Mouse (Mus musculus): Measurements from ENCODE around the gene Fbxw8. TPM values are rescaled to one million over a fixed set of nuclear protein-coding genes. Genes with fewer than 3 reads are reported as not detected.

Fbxw8 gene
- 10 to 100 TPM; 40.3 to 43.6 TPM for total RNA-seq (2021)

DNA sequence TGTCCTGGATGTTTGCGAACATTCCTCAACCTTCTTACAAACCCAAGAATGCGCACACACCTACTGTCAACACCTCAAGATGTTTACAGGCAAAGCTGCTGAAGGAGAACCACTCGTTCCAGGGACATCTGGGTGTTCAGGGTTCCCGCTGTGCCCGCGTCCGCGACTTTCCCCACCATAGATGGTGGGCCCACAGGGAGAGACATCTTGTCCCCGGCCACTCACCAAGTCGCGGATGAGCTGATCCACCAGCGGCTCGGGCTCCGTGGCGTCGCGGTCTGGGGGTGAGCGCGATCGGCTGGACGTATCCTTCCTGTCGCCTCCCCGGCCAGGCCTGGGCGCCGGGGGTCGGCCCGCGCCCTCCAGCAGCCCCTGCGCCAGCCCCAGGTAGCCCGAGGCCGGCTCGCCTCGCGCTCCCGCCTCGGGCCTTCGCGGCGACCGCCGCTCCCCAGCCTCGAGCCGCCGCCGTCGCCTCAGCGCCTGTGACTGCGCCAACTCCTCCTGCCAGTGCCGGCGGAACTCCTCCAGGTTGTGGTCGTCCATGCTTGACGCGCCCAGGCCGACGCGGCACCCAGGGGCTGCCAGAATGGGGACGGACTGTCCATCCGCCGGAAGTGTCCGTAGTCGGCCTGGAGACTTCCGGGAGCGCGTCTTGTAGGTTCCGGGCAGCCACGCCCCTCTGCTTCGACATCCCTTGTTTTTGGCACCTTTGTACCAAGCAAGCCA lies at the start of gene Fbxw8:
Fbxw8 (minus strand) TSS at position 626 of the 726 bp plus-strand sequence.
- peak; percentile 76 for DNase-seq (ENCODE audit: low spot score)
- intact Hi-C loops (cut with DNase I): loop anchor here (5.0 kb wide), 1 partner anchor 63 kb away; no protein-coding TSS in a partner anchor

DNA sequence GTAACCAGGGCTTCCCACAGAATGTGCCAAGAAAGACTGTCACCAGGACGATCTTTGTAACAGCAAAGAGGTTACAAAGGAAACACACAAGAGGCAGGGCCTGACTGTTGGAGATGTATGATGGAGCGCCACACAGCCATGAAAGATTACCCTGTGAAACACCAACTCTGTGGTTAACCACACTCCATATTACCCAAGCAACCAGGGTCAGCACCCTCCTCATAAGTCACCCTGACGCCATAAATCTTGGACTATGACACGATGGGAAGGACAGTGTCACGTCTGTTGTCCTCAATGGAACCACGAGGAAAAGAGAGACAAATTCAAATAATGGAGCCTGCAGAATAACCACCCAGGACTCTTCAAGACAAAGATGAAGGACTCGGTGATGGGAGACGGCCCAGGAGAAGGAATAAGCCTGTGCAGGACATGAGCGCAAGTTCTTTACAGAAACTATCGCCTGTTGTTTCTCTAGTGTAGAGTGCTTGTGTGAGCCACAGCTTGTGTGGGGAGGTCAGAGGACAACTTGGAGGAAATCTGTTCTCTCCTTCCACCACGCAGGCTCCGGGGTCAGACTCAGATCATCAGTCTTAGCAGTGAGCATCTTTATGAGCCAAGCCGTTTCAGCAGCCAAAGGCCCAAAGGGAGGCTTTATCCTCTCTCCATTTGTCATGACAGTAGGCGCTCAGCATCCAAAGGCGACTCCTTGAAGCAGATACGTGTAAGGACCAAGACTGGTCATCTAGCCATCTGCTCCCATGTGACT lies 49.6 kb upstream of the Fbxw8 start:
- DNase-seq (ENCODE audit: low spot score): no peak
- intact Hi-C loops (cut with DNase I): no loop called here

DNA sequence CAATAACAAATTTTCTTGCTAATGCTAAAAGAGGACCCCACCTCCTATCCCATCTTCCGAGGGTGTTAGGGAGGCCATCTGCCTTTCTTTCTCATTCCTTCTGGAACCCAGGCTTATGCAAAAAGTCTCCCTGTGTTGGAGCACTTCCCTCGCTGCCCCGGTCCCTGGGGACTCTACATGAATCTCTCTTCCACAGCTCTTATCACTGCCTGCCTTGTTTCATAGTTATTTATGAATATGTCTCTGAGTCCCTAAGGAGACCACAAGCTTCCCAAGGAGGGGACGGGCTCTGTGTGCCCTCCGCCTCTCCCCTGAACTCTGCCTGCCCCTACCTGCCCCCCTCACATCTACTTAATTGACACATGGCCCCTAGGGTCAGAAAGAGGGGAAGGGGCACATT lies 44.4 kb upstream of the Fbxw8 start:
- no peak for DNase-seq (ENCODE audit: low spot score)
- intact Hi-C loops (cut with DNase I): no loop called here

DNA sequence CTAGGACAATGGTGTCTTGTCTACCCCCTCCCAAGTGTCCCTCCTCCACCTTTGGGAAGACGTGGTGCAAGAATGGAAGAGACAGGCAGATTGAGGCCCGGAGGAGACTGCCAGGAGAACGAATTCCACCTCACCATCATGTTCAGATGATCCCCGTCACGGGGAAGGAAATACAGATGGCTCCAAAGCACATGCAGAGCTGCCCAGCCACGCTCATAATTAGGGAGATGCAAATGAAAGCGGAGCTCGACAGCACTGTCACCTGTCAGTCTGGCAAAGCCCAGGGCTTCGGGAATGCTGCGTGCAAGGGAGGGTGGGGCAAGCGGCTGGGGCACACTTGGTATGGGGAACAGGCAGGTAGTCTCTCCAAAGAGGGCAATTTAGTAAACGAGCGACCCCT lies 42.2 kb upstream of the Fbxw8 start:
- no peak for DNase-seq (ENCODE audit: low spot score)
- intact Hi-C loops (cut with DNase I): no loop called here

DNA sequence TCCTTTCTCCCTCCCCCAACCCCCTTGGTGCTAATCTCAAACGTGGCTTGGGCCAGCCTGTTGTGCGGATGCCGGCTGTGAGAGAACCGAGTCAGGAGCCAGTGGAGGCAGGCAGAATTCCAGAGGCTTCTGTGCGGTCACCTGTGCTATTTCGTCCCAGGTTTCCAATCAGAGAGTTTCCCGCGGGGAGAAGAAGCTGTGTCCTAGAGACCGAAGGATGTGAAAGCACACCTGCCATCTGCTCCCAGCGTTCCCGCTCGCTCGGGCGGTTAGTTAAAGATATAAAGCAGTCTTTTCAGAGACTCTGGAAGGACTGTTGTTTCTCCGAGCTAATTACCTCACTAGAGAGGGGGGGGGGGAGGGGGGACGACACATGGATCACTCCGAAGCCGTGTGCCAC lies 37.0 kb upstream of the Fbxw8 start:
- intact Hi-C loops (cut with DNase I): no loop called here
- no peak for DNase-seq (ENCODE audit: low spot score)

DNA sequence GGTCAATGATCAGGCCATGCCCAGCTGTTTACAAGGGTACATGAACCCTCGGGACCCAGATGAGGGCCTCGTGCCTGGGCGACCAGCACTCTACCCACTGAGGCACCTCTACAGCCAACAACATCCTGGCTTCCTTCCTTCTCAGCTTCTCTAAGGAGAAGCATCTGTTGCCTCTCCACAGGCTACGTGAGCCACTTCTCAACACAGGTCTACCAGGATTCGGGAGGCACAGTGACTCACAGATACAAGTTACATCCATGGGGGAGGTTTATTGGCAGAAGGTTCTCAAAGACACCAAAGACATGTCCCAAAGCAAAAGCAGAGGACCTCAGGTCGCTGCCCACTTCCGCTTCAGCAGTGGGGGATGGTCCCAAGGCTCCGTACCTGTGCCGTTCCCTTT lies 35.2 kb upstream of the Fbxw8 start:
- intact Hi-C loops (cut with DNase I): no loop called here
- DNase-seq (ENCODE audit: low spot score): no peak

DNA sequence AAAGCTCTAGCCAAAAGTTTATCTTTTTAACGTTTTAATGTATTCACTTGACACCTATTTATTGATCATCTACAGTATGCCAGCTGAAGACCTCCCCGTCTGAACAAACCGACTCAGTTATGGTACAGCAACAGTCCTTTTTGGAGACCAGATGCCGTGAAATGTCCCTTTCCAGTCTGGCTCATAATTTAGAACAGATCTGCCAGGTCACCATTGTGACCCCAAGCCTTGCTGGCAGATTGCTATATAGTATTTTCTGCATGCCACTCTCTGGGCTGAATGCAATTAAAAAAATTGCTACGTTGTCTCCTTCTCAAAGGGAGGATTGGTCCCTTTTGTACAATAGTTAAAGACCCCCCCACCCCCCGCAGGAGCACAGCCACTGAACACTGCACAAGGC lies 33.1 kb upstream of the Fbxw8 start:
- DNase-seq (ENCODE audit: low spot score): no peak
- intact Hi-C loops (cut with DNase I): no loop called here

DNA sequence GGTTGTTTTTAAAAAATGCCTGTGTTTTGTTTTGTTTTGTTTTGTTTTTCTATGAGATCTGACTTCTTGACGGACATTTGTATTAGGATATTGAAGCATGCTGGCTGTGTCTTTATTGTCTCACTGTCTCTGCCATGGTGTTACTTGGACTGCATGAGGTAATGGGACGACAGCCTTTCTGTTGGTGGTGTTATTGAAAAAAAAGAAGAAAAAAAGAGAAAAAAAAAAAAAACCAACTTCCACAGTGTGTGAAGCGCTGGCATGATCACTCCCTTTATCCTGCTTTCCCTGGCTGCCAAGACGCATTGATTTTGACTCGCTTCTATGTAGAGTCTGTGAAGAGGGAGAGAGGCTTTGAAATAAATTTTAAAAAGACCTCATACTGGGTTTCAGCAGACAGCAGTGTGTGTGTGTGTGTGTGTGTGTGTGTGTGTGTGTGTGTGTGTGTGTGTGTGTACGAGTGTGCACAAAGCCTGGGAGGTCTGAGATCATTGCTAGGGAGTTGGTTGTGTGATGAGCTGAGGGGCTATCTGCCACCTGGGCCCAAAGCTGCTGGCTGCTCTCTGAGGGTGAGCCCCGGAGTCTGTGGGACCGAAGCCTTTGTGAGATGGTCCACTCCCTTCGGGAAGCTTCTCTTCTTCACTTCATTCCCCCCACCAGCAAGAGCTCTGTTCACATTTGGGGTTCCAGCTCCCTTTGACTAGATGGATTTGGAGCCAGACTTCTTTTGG lies 31.8 kb upstream of the Fbxw8 start:
- intact Hi-C loops (cut with DNase I): no loop called here
- DNase-seq (ENCODE audit: low spot score): no peak

DNA sequence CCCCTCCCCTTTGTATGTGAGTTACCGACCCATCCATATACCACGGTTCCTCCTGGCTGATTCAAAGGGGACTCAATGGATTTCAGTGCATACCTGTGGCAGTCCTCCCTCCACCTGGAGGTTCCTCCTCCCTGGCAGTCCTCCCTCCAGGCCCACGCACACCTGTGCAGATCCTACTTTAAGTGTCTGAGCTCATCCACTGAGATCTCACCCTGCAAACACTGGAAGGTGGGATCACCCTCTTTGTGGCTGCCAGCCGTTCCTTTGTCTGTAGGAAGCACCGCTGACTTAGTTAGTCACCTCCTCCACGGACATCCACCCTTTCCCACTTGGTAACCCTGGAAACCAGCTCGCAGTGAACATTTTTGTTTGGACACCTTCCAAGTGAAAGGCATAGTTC lies 22.4 kb upstream of the Fbxw8 start:
- intact Hi-C loops (cut with DNase I): no loop called here

DNA sequence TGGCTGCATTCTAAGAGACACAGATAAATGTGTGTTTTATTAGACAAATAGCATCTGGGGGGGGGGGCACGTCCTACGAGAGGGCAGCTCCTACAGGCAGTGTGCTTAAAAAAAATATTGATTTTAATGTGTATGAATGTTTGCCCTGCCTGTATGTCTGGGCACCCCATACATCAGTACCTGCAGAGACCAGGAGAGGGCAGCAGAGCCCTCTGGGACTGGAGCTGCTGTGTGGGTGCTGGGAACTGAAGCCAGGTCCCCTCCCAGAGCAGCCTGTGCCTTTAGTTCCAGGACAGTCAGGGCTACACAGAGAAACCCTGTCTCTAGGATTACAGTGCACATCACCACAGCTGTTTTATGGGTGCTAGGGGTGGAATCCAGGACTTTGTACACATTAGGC lies 19.9 kb upstream of the Fbxw8 start:
- intact Hi-C loops (cut with DNase I): no loop called here
- no peak for DNase-seq (ENCODE audit: low spot score)

More for the DNA sequence above, 22.4 kb upstream of the Fbxw8 start:
- DNase-seq (ENCODE audit: low spot score): no peak

DNA sequence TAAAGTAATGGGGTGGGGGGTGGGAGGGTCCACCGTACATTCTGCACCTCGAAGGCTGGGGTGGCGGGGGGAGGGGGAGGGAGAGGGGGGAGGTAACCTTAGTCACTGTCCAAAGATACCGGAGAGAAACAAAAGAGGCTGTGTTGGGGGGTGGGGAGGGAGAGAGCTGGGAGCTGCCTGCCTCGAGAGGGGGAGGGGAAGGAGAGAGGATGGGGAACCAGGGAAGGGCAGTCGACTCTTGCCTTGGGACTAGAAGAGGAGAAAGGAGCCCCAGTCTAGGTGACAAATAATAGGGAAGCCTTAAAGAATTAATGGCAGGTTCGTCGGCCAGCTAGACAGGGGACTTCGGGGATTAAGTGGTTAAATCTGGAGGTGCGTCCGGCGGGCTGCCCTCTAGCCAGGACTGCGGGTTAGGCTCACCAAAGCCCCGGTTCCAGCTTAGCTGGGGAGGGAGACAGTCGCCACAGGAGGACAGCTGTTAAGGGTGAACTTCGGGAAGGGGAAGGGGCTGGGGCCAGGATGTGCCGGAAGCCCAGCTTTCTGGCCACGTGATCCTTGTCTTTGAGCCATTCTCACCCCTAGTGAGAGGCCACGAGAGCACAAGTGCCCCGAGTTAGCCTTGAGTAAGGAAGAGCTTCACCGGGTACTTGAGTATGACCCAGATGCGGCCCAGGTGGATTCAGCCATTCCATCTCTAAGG lies 19.2 kb upstream of the Fbxw8 start:
- intact Hi-C loops (cut with DNase I): loop anchor here (5.0 kb wide), 1 partner anchor 68 kb away; no protein-coding TSS in a partner anchor
- DNase-seq (ENCODE audit: low spot score): no peak

DNA sequence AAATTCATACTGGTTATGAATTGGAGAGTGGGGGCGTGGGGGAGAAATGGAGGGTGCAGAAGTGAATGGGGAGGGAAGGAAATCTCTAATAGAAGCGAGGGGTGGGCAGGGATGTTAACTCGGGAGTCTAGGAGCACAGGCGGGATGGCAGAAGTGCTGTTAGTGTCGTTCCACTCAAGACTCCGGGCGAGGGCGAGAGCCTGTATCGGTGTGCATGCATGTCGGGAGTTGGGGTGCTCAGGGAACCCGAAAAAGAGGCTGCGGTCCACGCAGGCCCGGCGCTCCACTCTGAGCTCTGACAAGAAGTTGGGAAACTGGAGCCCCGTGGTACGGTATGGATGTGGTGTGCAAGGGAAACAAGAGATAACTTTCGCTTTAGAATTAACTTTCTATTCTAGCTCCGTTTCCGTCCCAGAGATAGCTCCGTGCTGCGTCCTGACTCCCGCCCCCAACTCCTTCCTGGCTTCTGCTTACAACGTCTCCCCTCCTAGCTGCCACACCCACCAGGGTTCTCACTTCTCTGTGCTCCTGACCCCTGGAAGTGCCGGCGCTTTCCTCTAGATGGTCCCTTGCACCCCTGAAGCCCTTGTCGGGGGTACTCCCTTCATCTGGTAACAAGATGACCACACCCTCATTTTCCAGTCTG lies 16.9 kb upstream of the Fbxw8 start:
- intact Hi-C loops (cut with DNase I): loop anchor here (5.0 kb wide), 1 partner anchor 70 kb away; no protein-coding TSS in a partner anchor
- DNase-seq (ENCODE audit: low spot score): no peak

DNA sequence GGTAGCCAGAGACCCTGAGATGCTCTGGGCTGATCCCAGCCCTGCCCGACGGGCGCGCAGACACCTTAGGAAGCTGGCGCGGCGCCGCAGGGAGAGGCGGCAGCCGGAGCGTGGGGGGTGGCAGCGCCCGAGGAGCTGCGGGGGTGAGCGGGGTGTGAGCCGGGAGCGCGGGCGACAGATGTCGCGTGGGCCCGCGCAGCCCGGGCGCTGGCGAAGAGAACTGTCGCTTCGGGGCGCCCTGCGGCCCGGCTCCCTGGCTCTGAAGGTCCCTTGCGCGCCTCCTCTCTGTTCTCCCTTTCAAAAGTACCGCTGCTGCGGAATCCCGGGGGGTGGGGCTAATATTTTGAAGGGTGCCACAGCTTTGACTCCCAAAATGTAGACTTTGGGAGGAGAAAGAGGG lies 16.4 kb upstream of the Fbxw8 start:
- no peak for DNase-seq (ENCODE audit: low spot score)
- intact Hi-C loops (cut with DNase I): loop anchor here (5.0 kb wide), 1 partner anchor 71 kb away; no protein-coding TSS in a partner anchor

DNA sequence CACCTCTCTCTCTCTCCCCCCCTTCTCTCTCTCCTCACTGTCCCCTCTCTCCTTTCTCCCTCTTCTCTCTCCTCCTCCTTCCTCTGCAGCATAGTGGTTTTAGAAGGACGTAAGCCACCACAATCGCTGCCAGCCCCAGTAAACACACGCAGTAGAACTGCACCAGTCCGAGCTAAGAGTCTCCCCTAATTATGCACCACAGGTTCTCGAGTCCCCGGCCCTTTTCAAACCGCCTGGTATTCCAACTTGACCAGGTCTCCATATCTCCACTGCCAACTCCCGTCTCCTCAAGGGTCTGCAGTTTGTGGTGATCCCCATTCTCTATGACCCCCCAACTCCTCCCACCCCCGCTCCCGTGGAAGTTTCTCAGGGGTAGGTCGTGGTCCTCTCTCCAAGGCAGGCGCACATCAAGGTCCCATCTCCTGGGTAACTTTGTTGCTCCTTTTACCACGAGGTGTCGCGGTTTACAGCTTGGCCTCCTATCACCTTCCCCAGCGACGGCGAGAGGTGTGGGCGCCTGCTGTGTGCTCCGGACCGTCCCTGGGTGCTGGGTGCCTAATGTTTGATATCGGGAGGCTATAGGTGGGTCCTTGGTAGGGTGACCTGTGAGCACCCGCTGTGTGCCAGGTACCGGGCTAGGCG lies 15.7 kb upstream of the Fbxw8 start:
- no peak for DNase-seq (ENCODE audit: low spot score)
- intact Hi-C loops (cut with DNase I): loop anchor here (5.0 kb wide), 1 partner anchor 71 kb away; no protein-coding TSS in a partner anchor

DNA sequence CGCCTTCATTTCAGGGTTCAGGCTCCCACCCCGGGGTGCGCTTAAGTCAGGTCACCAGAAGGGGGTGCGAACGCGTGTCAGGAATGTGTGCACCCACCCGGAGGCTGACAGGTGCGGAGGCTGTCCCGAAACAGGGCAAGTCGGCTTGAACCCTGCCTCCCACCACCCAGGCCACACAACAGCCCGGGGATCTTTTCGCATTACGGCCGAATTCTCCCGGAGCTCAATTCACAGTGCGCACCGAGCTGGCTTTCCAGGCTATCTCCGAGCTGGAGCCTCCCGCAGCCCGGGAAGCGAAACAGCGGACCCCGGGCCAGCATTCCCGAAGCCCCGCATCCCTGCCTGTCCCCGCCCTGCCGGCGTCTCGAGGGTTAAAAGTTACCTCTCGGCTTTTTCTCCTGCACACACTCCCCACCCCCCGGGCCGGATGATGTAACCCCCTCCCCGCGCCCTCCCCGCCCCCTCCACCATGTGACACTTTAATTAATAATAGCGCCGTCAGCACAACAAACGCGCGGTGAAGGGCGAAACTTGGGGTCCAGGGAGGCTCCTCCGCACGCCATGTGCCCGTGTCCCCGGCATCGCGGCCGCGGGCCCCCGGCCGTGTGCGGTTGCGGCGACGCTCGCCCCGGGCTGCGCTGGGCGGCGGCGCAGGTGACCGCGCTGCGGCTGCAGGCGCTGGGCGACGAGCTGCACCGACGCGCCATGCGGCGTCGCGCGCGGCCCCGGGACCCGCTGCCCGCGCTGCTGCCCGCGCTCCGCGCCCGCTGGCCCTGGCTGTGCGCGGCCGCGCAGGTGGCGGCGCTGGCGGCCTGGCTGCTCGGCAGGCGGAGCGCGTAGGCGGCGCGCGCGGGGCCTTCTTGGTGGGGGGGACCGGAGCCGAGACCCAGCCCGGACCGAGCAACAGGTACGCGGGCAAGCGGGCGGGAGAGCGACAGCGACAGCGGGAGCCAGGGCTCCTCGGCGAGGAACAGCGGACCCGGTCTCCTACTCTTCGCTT lies 14.3 kb upstream of the Fbxw8 start:
- intact Hi-C loops (cut with DNase I): loop anchor here (5.0 to 10.0 kb wide), 2 partner anchors 73 to 165 kb away; no protein-coding TSS in a partner anchor
- no peak for DNase-seq (ENCODE audit: low spot score)

DNA sequence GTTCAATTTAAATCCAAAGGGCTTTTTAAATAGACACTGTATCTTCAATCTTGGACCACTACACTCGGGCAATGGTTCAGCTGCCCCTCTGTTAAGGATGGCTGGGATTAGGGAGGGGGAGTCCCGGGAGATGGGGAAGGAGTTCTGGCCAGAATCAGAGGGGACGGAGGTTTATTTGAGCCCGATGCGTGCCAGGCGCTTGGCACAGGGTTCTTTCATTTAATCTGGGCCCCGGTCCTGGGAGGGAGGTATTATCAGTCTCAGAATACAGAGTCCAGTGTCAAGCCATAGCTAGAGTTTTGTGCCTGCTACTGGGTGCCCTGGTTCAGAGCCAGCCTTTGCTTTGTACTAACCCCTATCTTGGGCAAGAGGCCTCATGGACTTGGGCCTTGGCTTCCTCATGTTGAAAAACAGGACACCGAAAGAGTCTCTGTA lies 12.3 kb upstream of the Fbxw8 start:
- intact Hi-C loops (cut with DNase I): loop anchor here (10.0 kb wide), 1 partner anchor 163 kb away; no protein-coding TSS in a partner anchor
- no peak for DNase-seq (ENCODE audit: low spot score)

DNA sequence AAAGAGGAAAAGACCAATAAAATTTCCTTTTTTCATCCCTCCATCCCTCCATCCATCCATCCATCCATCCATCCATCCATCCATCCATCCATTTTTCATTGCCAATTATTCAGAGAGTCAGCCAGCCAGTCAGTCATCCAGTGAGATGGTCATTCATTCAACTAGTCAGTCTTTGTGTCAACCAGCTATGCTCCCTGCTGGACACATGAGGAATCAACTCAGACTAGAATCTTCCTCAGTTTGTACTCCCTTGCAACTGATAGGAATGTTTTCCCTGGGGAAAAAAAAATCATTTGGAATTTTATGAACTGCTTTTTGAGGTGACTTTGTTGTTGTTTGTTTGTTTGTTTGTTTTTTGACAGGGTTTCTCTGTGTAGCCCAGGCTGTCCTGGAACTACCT lies 10.2 kb upstream of the Fbxw8 start:
- no peak for DNase-seq (ENCODE audit: low spot score)
- intact Hi-C loops (cut with DNase I): loop anchor here (10.0 kb wide), 1 partner anchor 161 kb away; no protein-coding TSS in a partner anchor
